Mouse (Mus musculus): ENCODE results near the gene Asnsd1.
"Not testable (repeated sequence)": the region's sequence is repeated elsewhere in the genome, so short reads cannot be mapped to it uniquely, and the experiment has no call there.

Gene Asnsd1

DNA sequence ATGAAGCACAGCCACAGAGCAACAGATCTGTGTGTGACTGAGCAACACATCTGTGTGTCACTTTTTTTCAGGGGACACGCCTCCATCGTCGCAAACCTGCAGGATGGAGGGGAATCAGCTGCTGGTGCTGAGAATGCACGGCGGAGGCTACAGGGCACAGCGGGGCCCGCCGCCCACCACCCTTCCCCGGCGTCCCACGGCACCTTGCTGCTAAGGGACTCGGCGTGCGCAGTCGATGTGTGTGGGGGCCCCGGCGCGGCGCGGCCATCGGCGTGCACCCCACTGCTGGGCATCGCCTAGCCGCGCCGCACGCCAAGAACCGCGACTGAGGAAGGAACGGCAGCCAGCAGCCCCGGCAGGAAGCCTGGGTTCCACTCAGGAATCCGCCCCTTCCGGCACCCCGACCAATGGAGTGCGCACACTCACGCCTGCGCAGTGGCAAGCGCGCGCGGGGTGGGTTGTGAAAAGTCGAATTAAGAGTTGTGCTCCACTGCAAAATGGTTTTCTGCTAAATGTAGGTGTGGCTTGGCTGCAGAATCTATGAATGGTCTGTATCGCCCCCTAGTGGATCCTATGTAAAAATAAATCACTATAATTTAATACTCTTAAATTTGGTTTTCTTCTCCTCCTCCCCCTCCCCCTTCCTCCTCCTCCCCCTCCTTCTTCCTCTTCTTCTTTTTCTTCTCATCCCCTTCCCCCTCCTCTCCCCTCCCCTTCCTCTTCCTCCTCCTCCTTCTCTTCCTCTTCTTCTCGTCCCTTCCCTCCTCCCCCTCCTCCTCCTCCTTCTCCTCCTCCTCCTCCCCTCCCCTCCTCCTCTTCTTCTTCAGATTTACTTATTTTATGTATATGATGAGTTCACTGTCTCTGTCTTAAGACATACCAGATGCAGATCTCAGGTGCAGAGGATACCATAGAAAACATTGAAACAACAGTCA, at the start of gene Asnsd1, which contains the start of the genes Asdurf and Gm28551:
Asnsd1 (minus strand) TSS at position 426 of the 935 bp plus-strand sequence.
Asdurf (minus strand) TSS at position 293 of the 935 bp plus-strand sequence.
Gm28551 (minus strand) TSS at position 341 of the 935 bp plus-strand sequence.
- POLR2A ChIA-PET, result interaction anchor here in 3 of 4 experiments (0.7 to 1.9 kb wide), 4 partner anchors 56 to 898 kb away, joined by 3 to 6 read pairs (median 5); partner anchors contain the start of genes Gm28778 (in 3 of the 3), Ormdl1 (in 3 of the 3), Pms1 (in 3 of the 3) and Ccdc150 (in 1 of the 3)
- CTCF ChIA-PET, result no interaction called here

GRCm38 (mm10) chr1:53393936-53394760, 41.6 kb upstream of the Asnsd1 start:
- CTCF ChIA-PET, result not testable (repeated sequence)
- POLR2A ChIA-PET, result interaction anchor here in 1 of 4 experiments (1.0 to 1.1 kb wide), 2 partner anchors 97 to 356 kb away, joined by 3 read pairs; partner anchors contain the start of genes Gm28778, Ormdl1 and Pms1

DNA sequence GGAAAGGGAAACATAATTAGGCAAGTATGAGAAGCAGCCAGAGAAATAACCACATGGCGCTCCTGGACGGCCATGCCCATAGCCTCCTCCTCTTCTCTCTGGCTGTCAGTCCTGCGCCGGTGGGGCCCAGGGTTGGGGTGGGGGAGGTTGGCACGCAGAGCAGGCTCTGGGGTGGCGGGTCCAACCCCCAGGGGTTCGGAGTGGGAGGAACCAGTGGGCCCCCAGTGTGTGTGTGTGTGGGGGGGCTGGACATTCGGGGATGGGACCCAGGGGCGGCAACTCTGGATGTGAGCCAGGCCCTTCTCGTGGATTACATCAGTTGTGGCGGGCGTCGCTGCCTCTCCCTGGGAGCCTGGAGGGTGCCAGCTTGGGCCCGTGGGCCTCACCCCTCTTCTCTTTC, 36.2 kb upstream of the Asnsd1 start:
- ChIA-PET CTCF (no interaction called here), POLR2A (no interaction called here)

GRCm38 (mm10) chr1:53384085-53384688, 31.6 kb upstream of the Asnsd1 start:
- ChIA-PET POLR2A (interaction anchor here in 1 of 4 experiments (0.5 kb wide), 1 partner anchor 210 kb away, joined by 3 read pairs; no protein-coding TSS in a partner anchor), CTCF (no interaction called here)

DNA sequence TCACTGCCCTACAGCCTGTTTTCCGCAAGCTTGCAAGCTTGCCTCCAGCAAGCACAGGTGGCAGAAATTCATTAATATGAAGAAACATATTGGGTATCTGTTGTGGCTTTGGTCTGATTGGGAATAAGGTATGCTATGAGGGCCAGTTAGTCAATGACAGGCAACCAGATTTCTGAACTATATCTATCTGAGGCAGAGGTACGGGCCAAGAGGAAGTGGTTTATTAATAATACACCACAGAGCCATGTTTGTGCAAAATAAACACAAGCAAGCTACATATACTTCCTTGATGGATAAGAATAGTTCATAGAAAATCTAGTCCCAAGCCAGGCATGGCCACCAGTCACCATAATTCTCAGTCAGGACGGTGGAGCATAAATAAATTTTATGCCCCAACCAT, 25.2 kb upstream of the Asnsd1 start:
- CTCF ChIA-PET, result no interaction called here
- POLR2A ChIA-PET, result no interaction called here

DNA sequence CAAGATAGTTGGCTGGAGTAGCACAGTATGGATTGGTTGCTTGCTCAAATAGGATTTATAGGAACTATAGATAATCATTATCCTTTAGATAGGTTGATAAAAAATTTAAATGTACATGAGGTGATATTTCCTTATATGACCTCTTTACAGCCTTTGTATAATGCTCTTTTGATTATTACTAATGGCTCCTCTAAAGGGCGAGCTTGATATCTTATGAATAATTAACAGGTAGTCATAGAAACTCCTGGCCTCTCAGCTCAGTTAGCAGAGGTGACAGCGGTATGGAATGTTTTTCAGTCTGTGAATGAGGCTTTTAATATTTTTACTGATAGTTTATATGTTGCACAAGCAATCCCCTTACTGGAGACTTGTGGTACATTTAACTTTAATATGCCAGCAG, 23.4 kb upstream of the Asnsd1 start:
- POLR2A ChIA-PET, result interaction anchor here in 1 of 4 experiments (0.9 kb wide), 1 partner anchor 12 kb away, joined by 3 read pairs; no protein-coding TSS in a partner anchor
- CTCF ChIA-PET, result not testable (repeated sequence)

- ChIA-PET POLR2A (no interaction called here), CTCF (no interaction called here)
Measured at GRCm38 (mm10) chr1:53358988-53359387, 6.4 kb upstream of the Asnsd1 start.

GRCm38 (mm10) chr1:53341071-53341470, 11.5 kb downstream of the Asnsd1 start:
- POLR2A ChIA-PET, result no interaction called here
- CTCF ChIA-PET, result no interaction called here

DNA sequence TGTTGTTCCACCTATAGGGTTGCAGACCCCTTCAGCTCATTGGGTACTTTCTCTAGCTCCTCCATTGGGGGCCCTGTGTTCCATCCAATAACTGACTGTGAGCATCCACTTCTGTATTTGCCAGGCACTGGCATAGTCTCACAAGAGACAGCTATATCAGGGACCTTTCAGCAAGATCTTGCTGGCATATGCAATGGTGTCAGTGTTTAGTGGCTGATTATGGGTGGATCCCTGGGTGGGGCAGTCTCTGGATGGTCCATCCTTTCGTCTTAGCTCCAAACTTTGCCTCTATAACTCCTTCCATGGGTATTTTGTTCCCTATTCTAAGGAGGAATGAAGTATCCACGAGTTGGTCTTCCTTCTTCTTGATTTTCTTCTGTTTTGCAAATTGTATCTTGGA, 15.1 kb downstream of the Asnsd1 start:
- CTCF ChIA-PET, POLR2A ChIA-PET: not testable (repeated sequence)

GRCm38 (mm10) chr1:53335465-53335864, 17.1 kb downstream of the Asnsd1 start:
- CTCF ChIA-PET, result no interaction called here

DNA sequence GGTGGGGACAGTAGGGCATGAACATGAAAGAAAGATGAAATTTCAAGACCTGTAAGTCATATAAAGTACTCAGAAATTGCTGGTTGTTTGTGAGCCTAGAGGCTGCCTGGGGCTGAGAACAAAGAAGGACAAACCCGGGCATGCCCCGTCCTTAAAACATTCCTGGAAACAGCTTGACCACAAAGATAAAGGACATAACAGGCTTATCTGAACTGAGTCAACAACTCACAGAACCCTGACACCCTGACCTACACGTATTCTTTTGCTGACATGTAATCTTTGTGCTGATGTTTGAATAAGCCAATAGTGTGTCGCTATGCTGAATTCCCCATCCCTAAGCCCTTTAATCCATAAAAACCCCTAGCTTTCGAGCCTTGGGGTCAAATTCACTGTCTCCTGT, 19.0 kb downstream of the Asnsd1 start:
- CTCF ChIA-PET, POLR2A ChIA-PET: not testable (repeated sequence)

More at GRCm38 (mm10) chr1:53335465-53335864, 17.1 kb downstream of the Asnsd1 start:
- POLR2A ChIA-PET, result no interaction called here

DNA sequence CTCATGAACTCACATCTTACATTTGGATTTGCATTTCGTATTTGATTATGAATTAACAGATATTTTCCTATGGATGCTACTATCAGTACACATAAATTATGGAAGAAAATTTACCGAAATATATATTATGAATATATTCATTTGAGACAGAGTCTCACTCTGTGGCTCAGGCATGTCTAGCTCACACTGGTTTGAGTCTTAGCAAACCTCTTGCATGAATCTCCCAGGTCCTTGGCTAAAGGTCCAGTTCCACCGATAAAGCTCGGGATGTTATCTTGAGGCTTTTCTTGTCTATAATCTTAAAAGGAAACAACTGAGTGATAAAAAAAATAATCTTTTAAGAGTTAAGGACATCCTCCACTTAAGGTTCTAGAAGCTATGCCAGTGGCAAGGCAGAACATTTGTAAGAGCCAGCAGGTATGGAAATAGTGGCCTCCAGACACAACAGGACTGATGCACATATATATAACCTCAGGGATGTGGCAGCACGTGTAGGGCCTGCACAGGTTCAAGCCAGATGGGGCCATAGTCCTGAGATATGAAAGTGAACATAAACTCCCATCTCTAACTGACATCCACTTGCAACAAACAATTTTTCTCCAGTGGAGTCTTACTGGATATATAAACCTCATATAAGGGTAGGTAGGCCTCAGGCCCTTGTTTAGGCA, 27.6 kb downstream of the Asnsd1 start:
- CTCF ChIA-PET, result no interaction called here
- POLR2A ChIA-PET, result interaction anchor here in 2 of 4 experiments (0.7 to 1.3 kb wide), 2 partner anchors 28 to 1206 kb away, joined by 3 read pairs; partner anchors contain the start of genes Gm28778 (in 1 of the 2), Ormdl1 (in 1 of the 2), Pms1 (in 1 of the 2) and Stat1 (in 1 of the 2)

GRCm38 (mm10) chr1:53324277-53324676, 28.3 kb downstream of the Asnsd1 start:
- POLR2A ChIA-PET, result interaction anchor here in 1 of 4 experiments (1.3 kb wide), 1 partner anchor 27 kb away, joined by 3 read pairs; the partner anchor contains the start of genes Gm28778, Ormdl1 and Pms1
- CTCF ChIA-PET, result no interaction called here

- CTCF ChIA-PET, result no interaction called here
- POLR2A ChIA-PET, result no interaction called here
Measured at GRCm38 (mm10) chr1:53323254-53323653, 29.3 kb downstream of the Asnsd1 start.

DNA sequence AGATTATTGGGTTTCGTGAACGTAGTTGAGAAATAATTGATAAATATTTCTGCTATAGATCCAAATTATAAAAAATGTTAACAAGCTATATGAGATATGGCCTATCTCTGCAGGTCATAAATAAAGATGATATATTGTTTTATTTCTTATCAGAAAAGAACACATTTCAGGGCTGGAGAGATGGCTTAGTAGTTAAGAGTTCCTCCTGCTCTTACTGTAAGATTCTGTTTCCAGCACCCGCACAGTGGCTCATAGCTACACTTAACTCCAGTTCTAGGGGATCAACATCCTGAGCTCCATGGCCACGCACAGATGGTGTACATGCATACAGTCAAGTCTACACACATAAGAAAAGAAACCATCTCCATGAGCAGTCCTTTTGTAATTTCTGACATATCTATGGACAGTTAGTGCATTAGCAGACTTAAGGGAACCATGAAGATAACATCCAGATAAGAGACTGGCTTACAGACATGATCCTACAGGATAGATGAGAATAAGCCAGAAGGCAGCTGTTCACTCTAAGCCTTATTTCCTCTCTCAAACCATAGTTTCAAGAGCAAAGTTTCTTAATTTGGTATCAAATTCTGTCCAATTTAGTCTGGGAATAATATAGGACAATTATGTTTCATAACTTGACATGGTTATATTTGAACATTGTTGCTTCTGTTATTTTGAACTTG, 30.7 kb downstream of the Asnsd1 start:
- POLR2A ChIA-PET, result interaction anchor here in 1 of 4 experiments (1.3 to 2.4 kb wide), 2 partner anchors 8 to 25 kb away, joined by 4 to 8 read pairs; partner anchors contain the start of genes Gm28778, Ormdl1, Osgepl1 and Pms1
- CTCF ChIA-PET, result interaction anchor here in 1 of 4 experiments (0.6 kb wide), 1 partner anchor 934 kb away, joined by 3 read pairs; no protein-coding TSS in a partner anchor

GRCm38 (mm10) chr1:53312989-53313967, 39.3 kb downstream of the Asnsd1 start, which contains the start of gene Osgepl1:
Gene Osgepl1, plus strand, starts transcription at chr1:53313624.
- CTCF ChIA-PET, result no interaction called here
- POLR2A ChIA-PET, result interaction anchor here in 2 of 4 experiments (0.5 to 3.6 kb wide), 7 partner anchors 8 to 131 kb away, joined by 3 to 25 read pairs (median 4); partner anchors contain the start of genes Gm28778 (in 2 of the 2), Ormdl1 (in 2 of the 2) and Pms1 (in 2 of the 2)

DNA sequence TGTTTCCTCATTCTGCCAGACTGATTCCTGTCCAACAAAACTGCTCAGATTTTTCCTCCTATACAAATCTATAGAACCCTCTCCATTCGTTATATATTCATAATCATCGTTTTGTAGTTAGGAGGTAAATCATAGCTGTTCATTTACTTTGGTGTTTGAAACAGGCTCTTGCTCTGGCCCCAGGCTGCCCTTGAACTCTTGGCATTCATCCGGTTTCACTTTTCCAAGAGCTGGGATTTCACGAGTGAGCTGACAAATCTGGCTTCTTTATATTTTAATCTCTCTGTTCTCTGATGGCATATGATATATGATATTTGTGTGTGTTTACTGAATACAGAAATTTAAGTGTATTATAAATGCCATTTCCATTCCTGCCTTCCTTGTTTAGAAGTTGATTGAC, 52.0 kb downstream of the Asnsd1 start:
- CTCF ChIA-PET, result no interaction called here
- POLR2A ChIA-PET, result no interaction called here
